Mouse (Mus musculus) hindbrain, embryonic 14.5 days (tissue): ENCODE measurements at regions not wholly inside any gene's neighbourhood (a gene's known extent, or its start where the extent isn't known, plus 50 kb on each side); places are given as distances from the start of the nearest gene placed in this dataset.

ENCODE experiments used
- ATAC-seq: fragments of 200-750 bp; cut with Nextera tagmentation; 2 replicates; pipeline ENCODE4 v1.8.0; 2017; ENCODE audit warnings: moderate number of reproducible peaks, mild to moderate bottlenecking, moderate TSS enrichment, moderate library complexity; ENCODE audit not compliant: low FRiP score
- DNase-seq: peaks from one replicate; pipeline ENCODE4 v3.0.0-alpha.2; 2015; ENCODE audit warnings: low spot score
- H3K27ac ChIP-seq: fragments of 300-500 bp; sonication (generic); 2 replicates; pipeline ENCODE4 v1.5.1; 2014; ENCODE audit warnings: mild to moderate bottlenecking, moderate library complexity
- H3K27me3 ChIP-seq: fragments of 300-500 bp; sonication (generic); 2 replicates; pipeline ENCODE4 v1.6.1; 2014; ENCODE audit warnings: mild to moderate bottlenecking, low read length, mixed read lengths; ENCODE audit not compliant: control insufficient read depth, insufficient read depth
- H3K36me3 ChIP-seq: fragments of 300-500 bp; sonication (generic); replicated peaks from 2 replicates; pipeline ENCODE4 v1.6.1; 2014; ENCODE audit not compliant: control insufficient read depth, insufficient read depth
- H3K4me1 ChIP-seq: fragments of 300-500 bp; sonication (generic); replicated peaks from 2 replicates; pipeline ENCODE4 v1.6.1; 2014; ENCODE audit warnings: antibody characterized with exemption, low read length, mixed read lengths; ENCODE audit not compliant: control insufficient read depth, insufficient read depth
- H3K4me2 ChIP-seq: fragments of 300-500 bp; sonication (generic); replicated peaks from 2 replicates; pipeline ENCODE4 v1.6.1; 2014; ENCODE audit warnings: mild to moderate bottlenecking, moderate library complexity
- H3K4me3 ChIP-seq: fragments of 300-500 bp; sonication (generic); replicated peaks from 2 replicates; pipeline ENCODE4 v1.5.1; 2014; ENCODE audit warnings: mild to moderate bottlenecking, low read length
- H3K9ac ChIP-seq: fragments of 300-500 bp; sonication (generic); 2 replicates; pipeline ENCODE4 v1.6.1; 2014
- H3K9me3 ChIP-seq: fragments of 300-500 bp; sonication (generic); 2 replicates; pipeline ENCODE4 v1.6.1; 2016; ENCODE audit warnings: low read length; ENCODE audit not compliant: control insufficient read depth
- WGBS: fragments of 180-500 bp; shearing (Covaris S2); extraction: QIAGEN DNeasy Blood & Tissue Kit; methylation state at CpG from one replicate; pipeline ENCODE4 v1.1.7; 2014; 5-methylcytosine and 5-hydroxymethylcytosine counted together

DNA sequence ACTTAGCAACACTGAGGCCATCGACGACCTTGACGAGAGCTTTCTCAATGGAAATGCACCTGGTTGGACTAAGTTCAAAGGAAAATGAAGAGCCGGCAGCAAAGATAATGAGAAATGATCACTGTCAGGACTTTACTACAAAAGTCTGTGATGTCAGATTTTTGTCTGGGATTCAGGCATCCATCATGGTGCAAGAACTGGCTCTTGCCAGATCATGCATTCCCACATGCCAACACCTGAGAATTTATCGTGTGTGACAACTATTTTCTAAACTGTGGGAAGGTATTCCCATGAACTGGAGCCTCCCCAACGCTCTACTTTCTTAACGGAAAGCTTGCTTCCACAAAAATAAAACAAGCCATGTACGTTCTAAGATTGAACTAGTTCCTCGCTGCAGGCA is 58.1 kb downstream of the Irx6 start:
- Histone ChIP-seq H3K4me3 (no peak overlapping the region), H3K4me2 (no peak overlapping the region), H3K27me3 (no peaks in the 10 kb centered on the region), H3K9ac (no peak overlapping the region), H3K9me3 (no peaks in the 10 kb centered on the region), H3K4me1 (no peaks in the 10 kb centered on the region), H3K27ac (no peak overlapping the region), H3K36me3 (no peaks in the 10 kb centered on the region)
- DNase-seq (no peak), ATAC-seq (no peak)
- 92% methylated on average over 9 of the region's 9 CpGs for WGBS

DNA sequence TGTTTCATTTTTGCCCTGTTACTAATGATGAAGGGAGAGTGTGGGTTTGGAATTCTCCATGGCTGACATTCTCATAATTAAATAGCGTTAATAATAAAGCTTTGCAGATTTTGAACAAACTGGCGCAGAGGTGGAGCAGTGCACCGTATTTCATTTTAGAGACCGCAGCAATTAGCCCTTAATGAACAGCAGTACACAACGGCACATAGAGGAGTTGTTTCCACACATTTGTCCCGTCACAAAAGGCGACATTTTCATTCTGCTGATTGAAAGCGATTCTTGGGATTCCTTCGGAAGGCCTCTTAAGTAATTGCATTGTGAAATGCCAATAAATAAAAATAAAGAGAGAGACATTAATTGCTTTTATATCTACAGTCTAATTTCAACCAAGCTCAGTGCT is 61.6 kb downstream of the Irx6 start:
- Histone ChIP-seq H3K4me3 (no peak overlapping the region), H3K4me2 (no peak overlapping the region), H3K4me1 (no peaks in the 10 kb centered on the region), H3K9ac (no peak overlapping the region), H3K36me3 (no peaks in the 10 kb centered on the region), H3K9me3 (no peaks in the 10 kb centered on the region), H3K27me3 (no peaks in the 10 kb centered on the region), H3K27ac (no peak overlapping the region)
- 52% methylated on average over 9 of the region's 9 CpGs for WGBS
- ATAC-seq = no peak
- no peak for DNase-seq

DNA sequence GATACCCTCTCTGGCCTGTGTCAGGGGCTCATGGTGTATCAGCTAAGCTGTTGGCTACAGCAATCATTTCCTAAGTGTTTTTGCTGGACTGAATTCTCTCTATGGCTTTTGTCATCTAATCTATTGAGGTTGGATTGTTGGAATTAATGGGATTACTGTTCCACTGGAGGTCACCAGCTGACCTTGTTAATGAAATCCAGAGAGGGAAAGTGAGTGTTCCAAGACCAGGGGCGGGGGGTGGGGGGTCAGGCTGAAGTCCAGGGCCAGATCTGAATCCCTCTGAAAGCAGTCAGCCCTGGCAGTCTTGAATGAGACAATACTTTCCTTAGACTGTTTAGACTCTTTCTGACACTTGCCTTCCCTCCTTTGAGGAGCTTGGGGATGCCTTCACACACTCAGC is 64.0 kb downstream of the Irx6 start:
- no peaks in the 10 kb centered on the region for H3K36me3 ChIP-seq
- no peak overlapping the region for H3K4me2 ChIP-seq
- peaks cover 2% of the 10 kb centered on the region for H3K4me1 ChIP-seq
- no peak overlapping the region for H3K4me3 ChIP-seq
- WGBS = 30% methylated on average over 1 of the region's 1 CpGs
- H3K9me3 ChIP-seq = no peaks in the 10 kb centered on the region
- no peak overlapping the region for H3K9ac ChIP-seq
- no peaks in the 10 kb centered on the region for H3K27me3 ChIP-seq
- H3K27ac ChIP-seq = no peak overlapping the region
- ATAC-seq (no peak), DNase-seq (no peak)

DNA sequence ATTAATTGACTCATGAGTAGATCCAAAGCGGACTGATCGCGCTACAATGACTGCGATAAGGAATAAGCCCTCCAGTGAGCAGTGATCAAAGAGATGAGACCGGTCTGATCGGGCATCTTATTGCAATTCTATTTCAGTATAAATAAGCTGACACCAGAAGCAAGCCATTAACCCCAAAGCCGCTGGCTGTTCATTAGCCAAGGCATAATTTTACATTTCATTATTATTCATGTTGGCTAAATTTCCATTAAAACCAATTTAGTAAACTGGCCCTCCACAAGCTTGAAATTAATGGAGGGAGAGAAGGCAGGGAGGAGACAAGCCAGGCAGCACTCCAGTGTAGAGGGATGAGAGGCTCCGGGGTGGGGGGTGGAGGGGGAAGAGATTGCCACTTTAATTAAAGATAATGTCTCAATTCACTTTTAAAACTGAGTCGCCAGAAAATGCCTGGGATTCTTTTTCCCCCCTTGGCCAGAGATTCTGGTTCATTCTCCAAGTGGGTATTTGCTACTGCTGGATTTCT is 66.3 kb downstream of the Irx6 start:
- no peak overlapping the region for H3K4me2 ChIP-seq
- no peak overlapping the region for H3K9ac ChIP-seq
- H3K4me3 ChIP-seq = no peak overlapping the region
- WGBS = 45% methylated on average over 9 of the region's 9 CpGs
- DNase-seq (no peak), ATAC-seq (no peak)
- H3K4me1 ChIP-seq = peaks cover 13% of the 10 kb centered on the region
- H3K27me3 ChIP-seq = no peaks in the 10 kb centered on the region
- no peaks in the 10 kb centered on the region for H3K9me3 ChIP-seq
- H3K27ac ChIP-seq = no peak overlapping the region
- H3K36me3 ChIP-seq = no peaks in the 10 kb centered on the region

DNA sequence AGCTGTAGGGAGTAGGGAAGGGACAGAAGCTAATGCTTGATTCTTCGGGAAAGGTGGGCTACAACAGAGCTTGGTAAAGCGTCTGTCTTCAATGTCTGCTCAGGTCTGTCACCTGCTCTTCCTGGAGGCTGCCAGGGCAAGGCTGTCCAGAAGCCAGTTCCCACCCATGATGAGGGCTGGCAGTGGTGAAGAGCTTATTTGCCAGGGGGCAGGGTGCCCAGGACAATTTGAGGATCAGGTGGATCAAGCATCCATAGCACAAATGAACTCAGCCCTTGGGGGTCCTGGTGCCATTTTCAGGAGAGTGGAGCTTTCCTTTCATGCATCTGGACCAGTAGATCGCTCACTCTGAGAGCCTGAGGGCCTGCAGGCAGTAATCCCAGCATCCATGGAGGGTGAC is 67.7 kb downstream of the Irx6 start:
- Histone ChIP-seq H3K4me3 (no peak overlapping the region), H3K36me3 (no peaks in the 10 kb centered on the region), H3K4me1 (peaks cover 13% of the 10 kb centered on the region), H3K9ac (no peak overlapping the region), H3K4me2 (no peak overlapping the region), H3K27me3 (no peaks in the 10 kb centered on the region), H3K27ac (no peak overlapping the region), H3K9me3 (no peaks in the 10 kb centered on the region)
- 83% methylated on average over 3 of the region's 3 CpGs for WGBS
- DNase-seq (no peak), ATAC-seq (no peak)

DNA sequence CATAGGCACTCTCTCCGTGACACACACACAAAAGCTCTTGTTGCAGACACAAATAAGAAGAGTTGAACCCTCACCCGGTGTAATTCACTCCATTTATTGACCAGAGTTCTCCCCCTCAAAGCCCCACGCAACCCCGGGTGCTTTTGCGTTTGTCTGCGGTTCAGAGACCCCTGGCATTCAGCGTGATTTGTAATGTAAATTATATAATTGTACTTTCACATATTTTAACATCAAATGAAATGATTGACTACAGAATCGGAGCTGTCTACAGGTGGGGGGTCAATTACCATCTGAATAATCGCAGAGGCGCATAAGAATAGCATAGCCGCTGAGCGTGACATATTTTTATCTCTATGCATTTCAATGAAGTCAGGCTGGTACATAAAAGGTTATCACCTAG is 69.0 kb downstream of the Irx6 start:
- H3K27me3 ChIP-seq = no peaks in the 10 kb centered on the region
- H3K27ac ChIP-seq = no peak overlapping the region
- H3K36me3 ChIP-seq = no peaks in the 10 kb centered on the region
- no peak overlapping the region for H3K9ac ChIP-seq
- no peak overlapping the region for H3K4me3 ChIP-seq
- H3K4me2 ChIP-seq = 0 out of 2 replicates have a peak overlapping the region, but pooled peaks have one; percentile 3
- ATAC-seq (no peak), DNase-seq (no peak)
- peaks cover 13% of the 10 kb centered on the region for H3K4me1 ChIP-seq
- no peaks in the 10 kb centered on the region for H3K9me3 ChIP-seq
- WGBS = 10% methylated on average over 12 of the region's 12 CpGs

DNA sequence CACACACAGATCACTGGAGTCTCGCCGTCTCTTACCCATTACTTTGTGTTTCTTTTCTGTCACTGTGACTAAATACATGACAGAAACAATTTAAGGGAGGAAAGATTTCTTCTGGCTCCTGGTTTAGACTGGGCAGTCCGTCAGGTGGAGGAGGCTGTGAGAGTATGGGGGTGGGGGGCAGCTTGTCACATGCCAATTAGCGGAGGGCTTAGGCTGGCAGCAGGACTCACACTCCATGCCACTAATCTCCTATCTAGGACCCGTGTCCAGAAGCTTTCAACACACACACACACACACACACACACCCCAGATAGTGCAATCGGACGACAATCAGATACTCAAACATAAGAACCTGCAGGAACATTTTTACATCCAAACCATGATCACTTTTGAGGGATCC is 73.0 kb downstream of the Irx6 start:
- Histone ChIP-seq H3K36me3 (no peaks in the 10 kb centered on the region), H3K9me3 (no peaks in the 10 kb centered on the region), H3K4me3 (no peak overlapping the region), H3K4me2 (no peak overlapping the region), H3K27ac (no peak overlapping the region), H3K9ac (no peak overlapping the region), H3K27me3 (no peaks in the 10 kb centered on the region), H3K4me1 (peaks cover 13% of the 10 kb centered on the region)
- DNase-seq = no peak
- ATAC-seq = no peak
- 56% methylated on average over 7 of the region's 7 CpGs for WGBS

DNA sequence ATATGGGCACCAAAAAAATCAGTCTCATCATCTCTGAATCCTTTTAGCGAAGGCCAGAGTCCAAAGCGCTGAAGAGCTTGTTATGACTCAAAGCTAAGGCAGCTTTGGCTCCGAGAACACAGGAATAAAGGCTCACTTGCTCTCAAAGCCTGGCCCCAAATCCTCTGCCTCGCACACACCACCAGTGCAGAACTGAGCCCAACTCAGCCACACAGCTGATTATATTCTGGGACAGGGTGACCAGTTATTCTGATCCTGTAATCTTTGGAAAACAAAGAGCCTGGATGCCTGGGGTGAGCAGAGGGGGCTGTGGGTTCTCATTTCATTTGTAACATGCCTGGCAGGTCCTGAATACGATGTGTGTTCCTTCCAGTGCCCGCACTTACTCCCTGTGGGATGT is 73.9 kb downstream of the Irx6 start:
- H3K4me2 ChIP-seq = no peak overlapping the region; the same call in 1 of the 2 replicates

DNA sequence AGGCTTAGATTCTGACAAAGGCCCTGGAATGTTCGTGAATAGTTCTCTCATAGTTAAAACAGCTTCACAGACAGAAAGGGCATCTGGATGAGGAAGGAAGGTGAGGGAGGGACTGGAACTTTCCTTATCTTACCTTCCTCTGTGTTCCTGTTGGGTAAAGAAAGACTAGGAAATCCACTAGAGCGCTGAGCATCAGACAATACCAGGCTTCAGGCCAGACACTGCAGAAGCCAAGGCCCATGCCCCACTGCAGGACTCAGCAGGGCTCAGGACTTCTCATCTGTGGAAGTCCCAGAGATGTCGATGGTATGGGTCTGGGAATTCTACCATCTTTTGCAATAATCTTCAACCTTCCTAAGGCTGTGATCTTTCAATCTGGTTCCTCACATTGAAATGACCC is 67.2 kb upstream of the Mmp2 start:
- Histone ChIP-seq H3K9me3 (no peaks in the 10 kb centered on the region), H3K36me3 (no peaks in the 10 kb centered on the region)

More for the DNA sequence above, 73.9 kb downstream of the Irx6 start:
- peaks cover 13% of the 10 kb centered on the region for H3K4me1 ChIP-seq
- H3K4me3 ChIP-seq = no peak overlapping the region
- H3K9me3 ChIP-seq = no peaks in the 10 kb centered on the region
- no peak for DNase-seq
- ATAC-seq = no peak
- WGBS = 39% methylated on average over 6 of the region's 6 CpGs
- H3K27me3 ChIP-seq = no peaks in the 10 kb centered on the region
- no peak overlapping the region for H3K9ac ChIP-seq
- H3K36me3 ChIP-seq = no peaks in the 10 kb centered on the region
- H3K27ac ChIP-seq = no peak overlapping the region

DNA sequence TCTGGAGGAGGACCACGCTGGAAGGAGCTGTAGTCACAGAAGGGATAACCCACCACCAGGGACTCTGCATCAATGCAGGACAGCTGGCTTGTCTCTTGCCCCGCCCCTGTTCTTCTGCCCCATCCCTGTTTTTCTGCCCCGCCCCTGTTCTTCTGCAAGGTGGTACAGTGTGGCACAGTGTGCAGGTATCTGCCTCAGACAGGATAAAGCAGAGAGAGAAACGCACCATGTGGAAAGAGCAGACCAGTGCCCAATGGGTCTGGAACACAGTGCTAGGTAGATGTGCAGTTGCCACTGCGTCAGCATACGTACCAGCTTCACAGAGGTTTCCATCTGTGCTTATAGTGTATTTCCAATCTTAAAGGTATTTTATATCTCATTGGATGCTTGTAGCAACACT is 66.2 kb upstream of the Mmp2 start:
- H3K9me3 ChIP-seq = no peaks in the 10 kb centered on the region
- DNase-seq (no peak), ATAC-seq (no peak)
- H3K4me2 ChIP-seq = no peak overlapping the region
- H3K9ac ChIP-seq = no peak overlapping the region
- WGBS = 96% methylated on average over 6 of the region's 6 CpGs
- H3K4me1 ChIP-seq = no peaks in the 10 kb centered on the region; the same call in 1 of the 2 replicates
- no peak overlapping the region for H3K4me3 ChIP-seq
- H3K36me3 ChIP-seq = no peaks in the 10 kb centered on the region
- no peak overlapping the region for H3K27ac ChIP-seq
- H3K27me3 ChIP-seq = no peaks in the 10 kb centered on the region

More for the DNA sequence above, 67.2 kb upstream of the Mmp2 start:
- Histone ChIP-seq H3K4me1 (no peaks in the 10 kb centered on the region; the same call in 1 of the 2 replicates), H3K27ac (no peak overlapping the region), H3K4me2 (no peak overlapping the region), H3K4me3 (no peak overlapping the region), H3K27me3 (no peaks in the 10 kb centered on the region), H3K9ac (no peak overlapping the region)
- 90% methylated on average over 3 of the region's 3 CpGs for WGBS
- no peak for ATAC-seq
- no peak for DNase-seq
